Mouse (Mus musculus) intestine, postnatal 0 days (tissue): ENCODE results near the gene Pprc1. TPM values are rescaled to one million over a fixed set of nuclear protein-coding genes. Genes with fewer than 3 reads are reported as not detected.

Experiments
- ATAC-seq: fragments of 200-750 bp; cut with Nextera tagmentation; 2 replicates; pipeline ENCODE4 v1.8.0; 2017; ENCODE audit warnings: mild to moderate bottlenecking, moderate TSS enrichment, moderate library complexity
- H3K27ac ChIP-seq: fragments of 300-500 bp; sonication (generic); 2 replicates; pipeline ENCODE4 v1.5.1; 2014; ENCODE audit warnings: mild to moderate bottlenecking, low read depth, low read length, moderate library complexity
- H3K27me3 ChIP-seq: fragments of 300-500 bp; sonication (generic); replicated peaks from 2 replicates; pipeline ENCODE4 v1.6.1; 2014; ENCODE audit warnings: low read length, mixed read lengths; ENCODE audit not compliant: control insufficient read depth, insufficient read depth
- H3K36me3 ChIP-seq: fragments of 300-500 bp; sonication (generic); 2 replicates; pipeline ENCODE4 v1.6.1; 2014; ENCODE audit warnings: mild to moderate bottlenecking, moderate library complexity; ENCODE audit not compliant: control insufficient read depth, insufficient read depth
- H3K4me1 ChIP-seq: fragments of 300-500 bp; sonication (generic); replicated peaks from 2 replicates; pipeline ENCODE4 v1.6.1; 2014; ENCODE audit warnings: antibody characterized with exemption, low read length, mixed read lengths; ENCODE audit not compliant: control insufficient read depth, insufficient read depth
- H3K4me2 ChIP-seq: fragments of 300-500 bp; sonication (generic); replicated peaks from 2 replicates; pipeline ENCODE4 v1.6.1; 2014; ENCODE audit warnings: low read depth, mild to moderate bottlenecking, moderate library complexity
- H3K4me3 ChIP-seq: fragments of 300-500 bp; sonication (generic); 2 replicates; pipeline ENCODE4 v1.5.1; 2014; ENCODE audit warnings: low read depth, low read length
- H3K9ac ChIP-seq: fragments of 300-500 bp; sonication (generic); 2 replicates; pipeline ENCODE4 v1.6.1; 2014; ENCODE audit warnings: mild to moderate bottlenecking, low read depth, low read length
- H3K9me3 ChIP-seq: fragments of 300-500 bp; sonication (generic); 2 replicates; pipeline ENCODE4 v1.6.1; 2016; ENCODE audit warnings: mixed run types; ENCODE audit not compliant: control insufficient read depth
- CTCF ChIP-seq: sonication (generic); IDR thresholded peaks from 2 replicates; pipeline ENCODE4 v1.5.1; 2016; ENCODE audit warnings: low read depth, mild to moderate bottlenecking, control low read depth, antibody characterized with exemption, moderate library complexity
- WGBS: fragments of 180-500 bp; shearing (Covaris S2); extraction: QIAGEN DNeasy Blood & Tissue Kit; methylation state at CpG from one replicate; pipeline ENCODE4 v1.1.7; 2014; 5-methylcytosine and 5-hydroxymethylcytosine counted together
- polyA plus RNA-seq: library from polyadenylated mRNA; unstranded; fragments of >200 nt; fragmentation: Nextera tagmentation; extraction: Ambion mirVana; gene quantifications from 2 replicates; pipeline ENCODE4 v1.2.1, GENCODE M21; 2015

The Pprc1 gene
- polyA plus RNA-seq, 1 experiment from 2014 or later = 8.3 TPM

DNA sequence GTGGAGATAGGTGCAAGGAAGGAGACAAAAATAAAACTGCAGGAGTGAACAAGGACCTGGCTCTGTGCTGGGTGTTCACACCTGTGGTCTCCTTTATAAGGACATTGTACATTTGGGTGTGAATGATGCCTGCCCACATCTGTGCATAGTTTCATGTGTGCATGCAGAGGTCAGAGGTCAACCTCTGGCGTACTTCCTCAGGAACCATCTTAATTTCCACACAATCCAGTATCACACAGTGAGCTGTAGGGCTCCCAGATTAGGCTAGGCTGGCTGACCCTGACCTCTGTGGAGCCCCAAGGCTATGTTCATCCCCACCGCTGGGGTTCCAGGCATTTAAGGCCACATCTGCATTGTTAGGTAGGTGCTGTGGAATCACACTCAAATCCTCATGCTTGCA, 2.7 kb downstream of the Pprc1 start:
- Histone ChIP-seq H3K9ac (no peak overlapping the region), H3K4me2 (no peak overlapping the region), H3K9me3 (no peaks in the 10 kb centered on the region), H3K4me1 (peaks cover 2% of the 10 kb centered on the region; the same call in 1 of the 2 replicates), H3K4me3 (no peak overlapping the region), H3K27ac (no peak overlapping the region), H3K27me3 (no peaks in the 10 kb centered on the region), H3K36me3 (no peaks in the 10 kb centered on the region)
- no peak for ATAC-seq
- WGBS = 64% methylated on average over 2 of the region's 2 CpGs
- no peak for TF ChIP-seq CTCF

DNA sequence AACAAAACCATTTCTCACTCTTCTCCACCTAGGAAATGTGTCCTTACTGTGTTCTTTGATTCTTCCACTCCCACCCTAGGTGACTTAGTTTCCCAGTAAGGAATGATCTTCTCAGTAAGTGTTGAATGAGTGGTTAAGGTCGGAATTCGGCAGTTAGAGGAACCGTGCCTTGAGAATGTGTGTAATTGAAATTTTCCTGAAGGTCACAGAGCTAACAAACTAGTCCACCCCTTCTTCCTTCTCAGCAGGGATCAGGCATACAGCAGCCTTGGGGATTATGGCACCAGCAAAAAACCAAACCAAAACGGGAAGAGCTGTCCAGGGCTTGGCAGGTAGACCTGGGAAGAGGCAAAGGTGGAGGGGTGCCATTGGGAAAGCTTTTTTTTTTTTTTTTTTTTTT, 4.4 kb downstream of the Pprc1 start:
- Histone ChIP-seq H3K36me3 (no peaks in the 10 kb centered on the region), H3K4me3 (no peak overlapping the region), H3K4me1 (no peaks in the 10 kb centered on the region; the same call in 1 of the 2 replicates), H3K27me3 (no peaks in the 10 kb centered on the region), H3K9ac (no peak overlapping the region), H3K4me2 (no peak overlapping the region), H3K27ac (no peak overlapping the region), H3K9me3 (no peaks in the 10 kb centered on the region)
- 68% methylated on average over 4 of the region's 4 CpGs for WGBS
- no peak for ATAC-seq
- no peak for TF ChIP-seq CTCF

DNA sequence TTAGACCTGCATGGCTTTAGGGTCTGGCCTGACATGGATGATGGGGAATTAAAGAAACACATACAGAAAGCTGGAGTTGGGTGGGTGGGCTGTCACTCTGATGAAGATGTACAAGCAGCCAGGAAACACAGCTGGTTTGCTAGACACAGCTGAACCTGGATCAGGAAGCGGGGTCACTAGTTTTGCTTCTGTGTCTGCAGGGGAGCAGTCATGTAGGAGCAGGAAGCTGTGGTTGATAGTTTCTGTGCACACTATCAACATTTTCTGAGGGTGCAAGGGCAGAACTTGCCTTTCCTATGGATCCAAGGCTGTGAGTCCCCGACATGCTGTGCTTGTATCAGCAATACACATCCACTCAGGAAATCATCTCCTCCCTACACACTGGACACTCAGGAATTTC, 5.8 kb downstream of the Pprc1 start:
- Histone ChIP-seq H3K27ac (no peak overlapping the region), H3K4me1 (no peaks in the 10 kb centered on the region; the same call in 1 of the 2 replicates), H3K9ac (no peak overlapping the region), H3K36me3 (no peaks in the 10 kb centered on the region), H3K4me3 (no peak overlapping the region), H3K9me3 (no peaks in the 10 kb centered on the region), H3K27me3 (no peaks in the 10 kb centered on the region), H3K4me2 (no peak overlapping the region)
- ATAC-seq = no peak
- WGBS = 73% methylated on average over 2 of the region's 2 CpGs
- TF ChIP-seq CTCF = no peak

DNA sequence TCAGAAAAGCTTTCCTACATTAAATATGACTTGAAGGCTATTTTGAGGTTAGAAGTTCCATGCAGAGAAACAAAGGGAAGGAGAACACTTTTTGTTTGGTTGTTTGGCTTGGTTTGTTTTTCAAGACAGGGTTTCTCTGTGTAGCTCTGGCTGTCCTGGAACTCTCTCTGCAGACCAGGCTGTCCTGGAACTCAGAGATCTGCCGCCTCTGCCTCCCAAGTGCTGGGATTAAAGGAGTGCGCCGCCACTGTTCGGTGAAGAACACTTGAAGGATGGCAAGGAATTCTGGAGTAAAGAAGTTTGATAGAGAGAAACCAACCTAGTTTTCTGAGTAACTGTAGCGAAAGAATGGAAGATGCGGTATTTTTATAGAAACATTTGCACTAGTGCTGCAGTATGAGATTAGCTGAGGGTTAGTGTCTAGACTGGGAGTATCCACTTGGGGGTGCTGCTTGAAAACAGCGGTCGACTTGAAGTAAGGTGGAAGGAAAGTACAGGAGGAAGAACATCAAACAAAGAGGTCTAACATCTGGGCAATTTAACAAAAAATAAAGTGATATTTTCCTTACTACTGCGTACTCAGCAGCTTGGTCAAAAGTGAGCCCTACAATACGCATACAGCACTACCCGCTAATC, 11.2 kb downstream of the Pprc1 start:
- H3K9ac ChIP-seq = no peak overlapping the region

DNA sequence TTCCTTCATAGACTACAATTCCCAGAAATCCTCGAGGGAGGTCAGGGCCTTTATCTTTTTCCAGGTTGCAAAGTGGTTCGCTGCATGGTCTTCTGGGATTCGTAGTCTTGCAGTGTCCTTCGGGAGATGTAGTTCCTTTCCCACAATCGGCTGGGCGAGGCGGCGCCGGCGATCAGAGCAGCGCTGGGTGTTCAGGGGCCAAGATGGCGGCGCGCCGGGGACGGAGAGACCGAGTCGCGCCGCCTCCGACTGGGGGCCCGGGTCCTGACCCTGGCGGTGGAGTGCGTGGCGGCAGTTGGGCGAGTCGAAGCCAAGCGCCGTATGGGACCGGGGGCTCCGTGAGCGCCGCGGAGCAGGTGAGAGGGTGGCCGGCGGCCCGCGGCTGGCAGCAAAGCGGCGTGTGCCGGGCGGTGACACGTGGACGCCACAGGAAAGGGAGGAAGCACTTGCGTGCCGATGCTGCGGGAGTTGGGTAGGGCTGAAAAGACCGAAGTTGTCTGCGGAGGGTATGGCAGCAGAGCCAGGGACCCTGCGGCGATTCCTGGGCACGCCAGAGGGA, 11.8 kb downstream of the Pprc1 start:
- peak; percentile 95 for ATAC-seq
- no peak for TF ChIP-seq CTCF
- no peaks in the 10 kb centered on the region for H3K27me3 ChIP-seq
- under 1% methylated on average over 52 of the region's 52 CpGs for WGBS
- peak overlapping the region; percentile 77 for H3K4me2 ChIP-seq
- peak overlapping the region; percentile 87 for H3K27ac ChIP-seq
- peak overlapping the region; percentile 85 for H3K4me3 ChIP-seq
- H3K9me3 ChIP-seq = no peaks in the 10 kb centered on the region
- H3K9ac ChIP-seq = peak overlapping the region; percentile 55
- 0 out of 2 replicates have a peak, but pooled peaks cover 3% of the 10 kb centered on the region for H3K4me1 ChIP-seq
- peaks cover 3% of the 10 kb centered on the region for H3K36me3 ChIP-seq

More for the DNA sequence above, 11.2 kb downstream of the Pprc1 start:
- TF ChIP-seq CTCF = peak; percentile 76
- H3K9me3 ChIP-seq = no peaks in the 10 kb centered on the region
- no peak overlapping the region for H3K27ac ChIP-seq
- 2% methylated on average over 11 of the region's 11 CpGs for WGBS
- ATAC-seq = peak; percentile 73
- H3K36me3 ChIP-seq = no peaks in the 10 kb centered on the region
- H3K4me1 ChIP-seq = 0 out of 2 replicates have a peak, but pooled peaks cover 3% of the 10 kb centered on the region
- H3K4me2 ChIP-seq = peak overlapping the region; percentile 77
- H3K4me3 ChIP-seq = peak overlapping the region; percentile 85
- H3K27me3 ChIP-seq = no peaks in the 10 kb centered on the region

DNA sequence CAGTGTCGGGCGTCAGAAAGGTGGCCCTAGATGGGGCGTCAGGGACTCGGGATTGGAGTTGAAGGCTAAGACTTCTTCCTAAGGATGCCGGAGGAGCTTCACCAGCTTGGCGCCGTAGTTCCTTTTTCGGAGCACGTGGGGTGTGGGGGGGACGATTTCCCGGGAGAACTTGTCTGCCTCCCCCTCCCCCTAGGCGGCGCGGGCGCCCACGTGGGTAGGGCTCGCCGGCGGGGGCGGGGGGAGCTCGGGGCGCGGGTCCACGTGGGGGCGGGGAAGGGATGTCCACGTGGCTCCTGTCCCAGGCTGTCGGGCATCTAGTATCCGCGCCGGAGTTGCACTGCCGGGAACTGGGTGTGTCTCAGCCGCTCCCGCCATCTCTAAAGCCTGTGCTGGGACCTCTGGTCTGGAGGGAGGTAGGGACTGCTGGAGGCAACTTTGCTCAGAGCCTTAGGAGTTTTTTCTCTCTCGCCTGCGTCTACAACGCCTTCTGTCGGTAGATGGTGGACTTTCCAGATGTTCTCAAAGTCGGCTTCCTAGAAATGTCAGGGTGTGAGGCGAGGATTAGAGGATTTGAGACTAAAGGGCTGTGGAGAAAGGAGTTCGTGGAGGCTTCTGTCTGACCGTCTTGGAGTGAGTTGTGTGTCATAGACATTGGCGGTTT, 12.4 kb downstream of the Pprc1 start:
- ATAC-seq = peak; percentile 52
- TF ChIP-seq CTCF = peak; percentile 64
- peak overlapping the region; percentile 85 for H3K4me3 ChIP-seq
- H3K27ac ChIP-seq = peak overlapping the region; percentile 87
- no peaks in the 10 kb centered on the region for H3K27me3 ChIP-seq
- H3K4me1 ChIP-seq = 0 out of 2 replicates have a peak, but pooled peaks cover 3% of the 10 kb centered on the region
- H3K36me3 ChIP-seq = peaks cover 9% of the 10 kb centered on the region
- no peaks in the 10 kb centered on the region for H3K9me3 ChIP-seq
- peak overlapping the region; percentile 77 for H3K4me2 ChIP-seq
- WGBS = under 1% methylated on average over 37 of the region's 42 CpGs
- peak overlapping the region; percentile 55 for H3K9ac ChIP-seq
